Mouse (Mus musculus) cerebellum, adult 2 months (tissue): Measurements from ENCODE around the gene Dnah2. TPM values are rescaled to one million over a fixed set of nuclear protein-coding genes. Genes with fewer than 3 reads are reported as not detected.

ENCODE experiments used
- DNase-seq, 2 experiments: peaks; one replicate each; pipeline ENCODE4 v3.0.0; 2021
- H3K27ac ChIP-seq: fragments of 200-500 bp; 2 replicates; pipeline ENCODE4 v1.5.1; 2012; ENCODE audit warnings: low read length, control low read depth, inconsistent platforms; ENCODE audit not compliant: insufficient read depth
- H3K27me3 ChIP-seq: fragments of 200-500 bp; 2 replicates; pipeline ENCODE4 v1.6.1; 2012; ENCODE audit warnings: inconsistent platforms, mild to moderate bottlenecking, low read length, moderate library complexity; ENCODE audit not compliant: control insufficient read depth, insufficient read depth
- H3K4me1 ChIP-seq: fragments of 200-500 bp; 2 replicates; pipeline ENCODE4 v1.6.1; 2011; ENCODE audit warnings: low read length; ENCODE audit not compliant: control insufficient read depth, insufficient read depth
- H3K4me3 ChIP-seq: fragments of 200-500 bp; replicated peaks from 2 replicates; pipeline ENCODE3; 2011; ENCODE audit warnings: mild to moderate bottlenecking, low read depth, low read length, control low read depth; ENCODE audit not compliant: insufficient read depth
- CTCF ChIP-seq: fragments of 200-500 bp; IDR thresholded peaks from 2 replicates; pipeline ENCODE4 v1.5.1; 2011; ENCODE audit warnings: low read depth, mild to moderate bottlenecking, control low read depth, low read length, moderate library complexity, borderline replicate concordance; ENCODE audit not compliant: insufficient read depth
- POLR2A ChIP-seq: fragments of 200-500 bp; IDR thresholded peaks from 2 replicates; pipeline ENCODE4 v1.6.1; 2011; ENCODE audit warnings: low read length, control low read depth, borderline replicate concordance; ENCODE audit not compliant: insufficient read depth
- WGBS: fragments of 180-500 bp; shearing (Covaris S2); methylation state at CpG from one replicate; pipeline ENCODE4 v1.1.7; 2018; 5-methylcytosine and 5-hydroxymethylcytosine counted together
- polyA plus RNA-seq: library from polyadenylated mRNA; depleted of rRNA; stranded (reverse); fragments of >200 nt; gene quantifications from 2 replicates; pipeline ENCODE4 v1.2.3, GENCODE M21; 2012

Gene Dnah2
- polyA plus RNA-seq, 1 experiment, result 0.69 TPM

DNA sequence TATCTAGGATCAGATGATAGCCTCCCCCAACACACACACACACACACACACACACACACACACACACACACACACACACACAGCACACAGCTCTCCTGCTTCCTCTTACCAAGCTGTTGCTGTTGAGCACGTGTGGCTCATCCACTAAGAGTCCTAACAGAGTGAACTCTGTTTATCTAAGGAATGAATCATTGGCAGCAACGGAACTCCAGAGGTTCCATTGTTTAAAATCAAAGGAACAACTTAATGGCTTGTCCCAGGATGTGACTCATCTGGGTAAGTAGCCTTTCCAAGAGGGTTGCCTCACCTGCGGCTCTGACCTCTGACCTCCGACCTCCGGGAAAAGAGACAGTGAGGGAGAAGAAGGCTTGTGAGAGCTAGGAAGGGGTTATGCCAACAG lies 105.6 kb downstream of the Dnah2 start:
- H3K27me3 ChIP-seq, result no peaks in the 10 kb centered on the region
- no peak overlapping the region for H3K27ac ChIP-seq
- no peak overlapping the region for H3K4me3 ChIP-seq
- TF ChIP-seq CTCF, result no peak
- no peak for TF ChIP-seq POLR2A
- no peak for DNase-seq
- no peaks in the 10 kb centered on the region; the same call in 1 of the 2 replicates for H3K4me1 ChIP-seq
- WGBS, result 53% methylated on average over 5 of the region's 5 CpGs

DNA sequence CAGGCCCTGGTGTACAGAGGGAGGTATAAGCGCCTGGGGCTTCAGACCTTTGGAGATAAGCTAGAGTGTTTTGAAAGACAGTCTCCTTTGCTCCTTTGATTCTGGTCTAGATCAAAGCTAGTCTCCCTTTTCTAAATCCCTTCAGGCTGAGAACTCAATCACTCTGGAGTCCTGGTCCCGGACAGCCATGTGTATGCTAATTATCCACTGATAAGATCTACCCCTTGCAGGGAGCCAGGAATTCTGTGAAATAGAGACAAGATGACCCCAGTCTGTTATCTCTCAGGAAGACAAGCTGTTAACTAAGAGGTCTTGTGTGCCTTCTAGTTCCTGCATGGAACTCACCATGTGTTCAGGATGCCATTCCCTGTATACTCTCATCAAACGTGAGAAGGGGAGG lies 111.6 kb downstream of the Dnah2 start:
- WGBS, result 72% methylated on average over 3 of the region's 3 CpGs
- Histone ChIP-seq H3K27ac (no peak overlapping the region), H3K4me3 (no peak overlapping the region), H3K4me1 (peaks cover under 1% of the 10 kb centered on the region; the same call in 1 of the 2 replicates), H3K27me3 (no peaks in the 10 kb centered on the region)
- no peak for DNase-seq
- no peak for TF ChIP-seq POLR2A
- no peak for TF ChIP-seq CTCF

GRCm38 (mm10) chr11:69433189-69433588 lies 115.7 kb downstream of the Dnah2 start:
- no peak overlapping the region for H3K4me3 ChIP-seq
- no peak overlapping the region for H3K27ac ChIP-seq
- H3K27me3 ChIP-seq, result no peaks in the 10 kb centered on the region
- TF ChIP-seq POLR2A, result no peak
- no peak for TF ChIP-seq CTCF
- 65% methylated on average over 6 of the region's 6 CpGs for WGBS
- DNase-seq, result no peak
- peaks cover 3% of the 10 kb centered on the region; the same call in 1 of the 2 replicates for H3K4me1 ChIP-seq

- no peak for TF ChIP-seq POLR2A
- TF ChIP-seq CTCF, result no peak
- DNase-seq, result peak in 1 of 2 experiments; percentile 30
- no peak overlapping the region for H3K4me3 ChIP-seq
- H3K27me3 ChIP-seq, result no peaks in the 10 kb centered on the region
- no peak overlapping the region for H3K27ac ChIP-seq
- H3K4me1 ChIP-seq, result peaks cover 3% of the 10 kb centered on the region; the same call in 1 of the 2 replicates
- WGBS, result 47% methylated on average over 11 of the region's 11 CpGs
These were observed 116.3 kb downstream of the Dnah2 start for GRCm38 (mm10) chr11:69432640-69432982.

DNA sequence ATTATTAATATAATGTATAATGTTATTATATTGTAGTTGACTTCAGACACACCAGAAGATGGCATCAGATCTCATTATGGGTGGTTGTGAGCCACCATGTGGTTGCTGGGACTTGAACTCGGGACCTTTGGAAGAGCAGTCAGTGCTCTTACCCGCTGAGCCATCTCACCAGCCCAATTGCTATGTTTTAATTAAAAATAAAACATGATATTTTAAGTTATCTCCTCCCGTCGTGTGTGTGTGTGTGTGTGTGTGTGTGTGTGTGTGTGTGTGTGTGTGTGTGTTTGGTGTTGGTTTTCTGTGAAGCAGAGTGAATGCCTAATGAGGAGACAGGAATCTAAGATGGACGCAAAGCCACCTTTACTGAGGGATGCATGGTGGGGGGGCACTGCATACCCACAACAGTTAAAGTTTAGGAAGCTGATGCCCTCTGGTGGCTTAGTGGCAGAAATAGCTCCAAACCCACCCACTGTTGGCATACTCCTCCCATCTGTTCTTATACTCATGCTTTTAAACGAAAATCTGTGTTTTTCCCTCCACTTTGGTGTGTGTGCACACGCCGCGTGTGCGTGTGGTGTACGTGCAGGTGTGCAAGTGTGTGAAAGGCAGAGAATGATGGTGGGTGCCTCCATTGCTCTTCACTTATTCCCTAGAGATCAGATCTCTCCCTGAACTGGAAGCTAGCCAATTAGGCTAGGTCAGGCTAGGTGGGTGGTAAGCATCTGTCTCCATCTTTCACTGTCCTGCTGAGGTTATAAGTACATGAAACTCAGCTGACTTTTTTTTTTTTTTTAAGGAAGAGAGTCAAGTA lies 116.9 kb downstream of the Dnah2 start:
- peak; percentile 81 to 89 for DNase-seq
- no peaks in the 10 kb centered on the region for H3K27me3 ChIP-seq
- H3K27ac ChIP-seq, result no peak overlapping the region
- H3K4me1 ChIP-seq, result peaks cover 3% of the 10 kb centered on the region; the same call in 1 of the 2 replicates
- no peak for TF ChIP-seq POLR2A
- TF ChIP-seq CTCF, result peak; percentile 92
- 22% methylated on average over 11 of the region's 11 CpGs for WGBS
- peak overlapping the region; percentile 25 for H3K4me3 ChIP-seq

- H3K27ac ChIP-seq, result no peak overlapping the region
- 89% methylated on average over 15 of the region's 15 CpGs for WGBS
- no peak for DNase-seq
- peaks cover 3% of the 10 kb centered on the region; the same call in 1 of the 2 replicates for H3K4me1 ChIP-seq
- no peak for TF ChIP-seq CTCF
- TF ChIP-seq POLR2A, result no peak
- H3K4me3 ChIP-seq, result no peak overlapping the region
- no peaks in the 10 kb centered on the region for H3K27me3 ChIP-seq
These were observed 118.3 kb downstream of the Dnah2 start for GRCm38 (mm10) chr11:69430631-69431030.

- TF ChIP-seq POLR2A, result no peak
- TF ChIP-seq CTCF, result no peak
- peaks cover 3% of the 10 kb centered on the region; the same call in 1 of the 2 replicates for H3K4me1 ChIP-seq
- no peaks in the 10 kb centered on the region for H3K27me3 ChIP-seq
- WGBS, result 22% methylated on average over 2 of the region's 2 CpGs
- H3K4me3 ChIP-seq, result no peak overlapping the region
- H3K27ac ChIP-seq, result no peak overlapping the region
- no peak for DNase-seq
These were observed 119.6 kb downstream of the Dnah2 start for GRCm38 (mm10) chr11:69429313-69429712.

- Histone ChIP-seq H3K27me3 (no peaks in the 10 kb centered on the region), H3K4me1 (peaks cover 3% of the 10 kb centered on the region; the same call in 1 of the 2 replicates), H3K4me3 (no peak overlapping the region), H3K27ac (no peak overlapping the region)
- 50% methylated on average over 4 of the region's 4 CpGs for WGBS
- DNase-seq, result no peak
- TF ChIP-seq POLR2A (no peak), CTCF (no peak)
These were observed 120.2 kb downstream of the Dnah2 start for GRCm38 (mm10) chr11:69428751-69429150.
